In genomic region chr11:46056770-46057411, GRCm38 (mm10) we compare ENCODE assay signal across 8 mouse cellular contexts. TPM values are rescaled to one million over a fixed set of nuclear protein-coding genes. Genes with fewer than 3 reads are reported as not detected.
DNase-seq lines count a peak whose midpoint lies in the region; ATAC-seq and TF ChIP-seq lines count a peak whose summit lies in the region.

No protein-coding gene starts in this region.

- DNase-seq in heart, adult 11 months = peak; percentile 96
- no peak for DNase-seq in heart, adult 8-10 months (ENCODE audit: low spot score)
- DNase-seq in lung, postnatal 10 days = peak; percentile 67
- no peak for DNase-seq in layer of hippocampus, postnatal 36 days
- no peak for DNase-seq in right cerebral cortex, postnatal 25 days

- peaks cover 10% of the 10 kb centered on the region for H3K4me1 ChIP-seq in ES-Bruce4 (ENCODE audit: control insufficient read depth, insufficient read depth, low read length)
- H3K4me1 ChIP-seq in forebrain, embryonic 13.5 days = peaks cover 10% of the 10 kb centered on the region
- peaks cover 29% of the 10 kb centered on the region for H3K4me1 ChIP-seq in hindbrain, embryonic 13.5 days (replicated peaks)

- no peaks in the 10 kb centered on the region for H3K27me3 ChIP-seq in ES-Bruce4 (ENCODE audit: control insufficient read depth, insufficient read depth, low read length, poor library complexity, severe bottlenecking)
- H3K27me3 ChIP-seq in forebrain, embryonic 13.5 days = 0 out of 2 replicates have a peak, but pooled peaks cover 3% of the 10 kb centered on the region
- 0 out of 2 replicates have a peak, but pooled peaks cover 3% of the 10 kb centered on the region for H3K27me3 ChIP-seq in hindbrain, embryonic 13.5 days

- H3K9me3 ChIP-seq in ES-Bruce4 (replicated peaks; ENCODE audit: control insufficient read depth, insufficient read depth, low read length, poor library complexity, severe bottlenecking) = no peaks in the 10 kb centered on the region
- no peaks in the 10 kb centered on the region for H3K9me3 ChIP-seq in forebrain, embryonic 13.5 days (replicated peaks)
- H3K9me3 ChIP-seq in hindbrain, embryonic 13.5 days = no peaks in the 10 kb centered on the region

- ATAC-seq in forebrain, embryonic 13.5 days = peak; percentile 12; the same call in 1 of the 2 replicates
- ATAC-seq in hindbrain, embryonic 13.5 days (ENCODE audit: low FRiP score) = no peak

- H3K4me2 ChIP-seq in forebrain, embryonic 13.5 days = peak overlapping the region; percentile 70
- peak overlapping the region; percentile 72 for H3K4me2 ChIP-seq in hindbrain, embryonic 13.5 days

- no peak for TF ChIP-seq CTCF in ES-Bruce4 (IDR thresholded peaks at IDR 0.05; ENCODE audit: low read depth, low read length)

- peak overlapping the region; percentile 57; the same call in 1 of the 2 replicates for H3K27ac ChIP-seq in ES-Bruce4 (ENCODE audit: insufficient read depth, low read length)
- H3K27ac ChIP-seq in forebrain, embryonic 13.5 days = peak overlapping the region; percentile 82; the same call in 1 of the 2 replicates
- H3K27ac ChIP-seq in hindbrain, embryonic 13.5 days = peak overlapping the region; percentile 95

- no peak for TF ChIP-seq POLR2A in ES-Bruce4 (IDR thresholded peaks at IDR 0.05; ENCODE audit: insufficient read depth, low read length)

- 3% methylated on average over 25 of the region's 25 CpGs for whole genome bisulfite sequencing in forebrain, embryonic 13.5 days
- WGBS in hindbrain, embryonic 13.5 days = 3% methylated on average over 25 of the region's 25 CpGs

- H3K4me3 ChIP-seq in ES-Bruce4 (ENCODE audit: low read depth, low read length) = peak overlapping the region; percentile 82
- peak overlapping the region; percentile 68 for H3K4me3 ChIP-seq in forebrain, embryonic 13.5 days
- peak overlapping the region; percentile 70 for H3K4me3 ChIP-seq in hindbrain, embryonic 13.5 days

- peak overlapping the region; percentile 41 for H3K9ac ChIP-seq in ES-Bruce4 (ENCODE audit: low read depth, poor library complexity, severe bottlenecking)
- peak overlapping the region; percentile 89 for H3K9ac ChIP-seq in forebrain, embryonic 13.5 days
- peak overlapping the region; percentile 88 for H3K9ac ChIP-seq in hindbrain, embryonic 13.5 days

- TF ChIP-seq EP300 in ES-Bruce4 (IDR thresholded peaks at IDR 0.05; ENCODE audit: insufficient read depth, low read depth, low read length) = no peak

- H3K36me3 ChIP-seq in ES-Bruce4 (ENCODE audit: control insufficient read depth, insufficient read depth, low read length, poor library complexity, severe bottlenecking) = peaks cover 11% of the 10 kb centered on the region
- 0 out of 2 replicates have a peak, but pooled peaks cover 5% of the 10 kb centered on the region for H3K36me3 ChIP-seq in forebrain, embryonic 13.5 days (ENCODE audit: poor library complexity, severe bottlenecking)
- H3K36me3 ChIP-seq in hindbrain, embryonic 13.5 days = peaks cover 6% of the 10 kb centered on the region

RNA-seq across cellular contexts. Expression of gene Adam19, which starts 1.1 kb away (rescaled TPM):
- total RNA-seq in heart, adult 8-10 months (2022) = 10 to 100 TPM; 17.7 to 42.4 (median 24.0) TPM
- polyA plus RNA-seq in ES-Bruce4 (2011; ENCODE audit: insufficient read depth, insufficient read length, low read depth, missing spikeins) = 51.2 and 51.6 TPM in 2 replicates
- 6.2 and 7.2 TPM in 2 replicates for polyA plus RNA-seq in forebrain, embryonic 13.5 days (2015; fragmentation: Nextera tagmentation; extraction: Ambion mirVana)
- polyA plus RNA-seq in hindbrain, embryonic 13.5 days (2015; fragmentation: Nextera tagmentation; extraction: Ambion mirVana) = 13.2 and 14.9 TPM in 2 replicates
- 10 to 100 TPM; 13.8 to 14.6 TPM for total RNA-seq in layer of hippocampus, postnatal 36 days (2021)

RNA-seq across cellular contexts. Expression of gene Gm12166, which starts 4.8 kb away (rescaled TPM):
- 1 to 10 TPM in 2 of 4 experiments, under 1 TPM in 2; 0.43 to 1.3 (median 0.96) TPM for total RNA-seq in heart, adult 8-10 months (2022)
- polyA plus RNA-seq in ES-Bruce4 (2011; ENCODE audit: insufficient read depth, insufficient read length, low read depth, missing spikeins) = 5.5 TPM in 1 of 2 replicates, not detected in the other
- polyA plus RNA-seq in forebrain, embryonic 13.5 days (2015; fragmentation: Nextera tagmentation; extraction: Ambion mirVana) = 2.6 and 4.3 TPM in 2 replicates
- polyA plus RNA-seq in hindbrain, embryonic 13.5 days (2015; fragmentation: Nextera tagmentation; extraction: Ambion mirVana) = 5.0 and 7.9 TPM in 2 replicates
- total RNA-seq in layer of hippocampus, postnatal 36 days (2021) = 1 to 10 TPM; 1.9 to 2.0 TPM

Comparison
In these comparisons a context has a peak if more than half of its experiments do, and no peak if none do; other contexts are left out.
1. DNase-seq: peak in heart, adult 11 months (single experiment) and lung, postnatal 10 days (single experiment); none in heart, adult 8-10 months (single experiment), layer of hippocampus, postnatal 36 days (0 of 2) and right cerebral cortex, postnatal 25 days (single experiment).
2. Peak in every context shown above with its lines, with median percentiles within 50 percentile points of each other: H3K27ac ChIP-seq, H3K4me3 ChIP-seq and H3K9ac ChIP-seq.